Comparison of ENCODE assay signal across 9 mouse cellular contexts in the genomic region with DNA sequence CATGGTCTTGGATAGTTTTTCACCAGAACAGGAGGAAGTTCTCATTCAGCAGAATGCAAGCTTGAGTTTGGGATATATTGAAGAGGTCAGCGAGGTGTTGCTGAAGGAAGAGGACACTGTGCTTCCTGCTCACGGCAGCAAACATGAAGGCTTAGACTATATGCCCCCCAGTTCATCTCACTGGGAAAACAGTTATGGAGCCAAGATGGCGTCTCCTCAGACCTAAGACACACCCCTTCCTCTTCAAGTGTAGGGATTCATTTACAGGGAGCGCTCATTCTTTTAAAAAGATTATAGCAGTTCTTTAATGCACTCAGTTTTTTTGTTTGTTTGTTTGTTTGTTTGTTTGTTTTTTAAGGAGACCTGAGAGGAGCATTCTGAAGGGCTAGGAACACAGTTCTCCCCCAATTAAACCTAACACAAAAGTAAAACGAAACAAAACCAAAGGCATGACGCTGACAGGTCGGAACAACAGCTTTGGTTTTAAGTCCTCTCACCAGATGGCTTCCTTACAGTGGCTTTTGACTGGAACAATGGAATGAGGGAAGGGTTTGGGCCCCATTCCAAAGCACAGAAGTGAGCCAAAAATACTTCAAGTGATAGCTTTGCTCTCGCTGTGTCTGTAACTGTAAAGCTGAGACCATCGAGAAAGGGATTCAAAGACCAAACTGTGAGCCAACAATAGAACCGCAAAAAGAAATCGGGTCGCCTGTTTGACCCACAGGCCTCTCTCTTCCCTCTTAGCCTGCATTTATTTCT.
DNase-seq lines count a peak whose midpoint lies in the region; ATAC-seq and TF ChIP-seq lines count a peak whose summit lies in the region.
"Had no signal": no experiment of that assay in that cellular context is flagged by ENCODE, and none has a peak within 500 bp of the region (broad histone marks: within the 10 kb centered on the region; RNA-seq: fewer than 3 reads in every experiment).

No protein-coding gene starts in this region.

- peak; percentile 26 for DNase-seq in gastrocnemius, postnatal 10 days
- no peak for DNase-seq in gastrocnemius, adult 8-10 months (ENCODE audit: low spot score in 2 of 2)
- DNase-seq in ovary, postnatal 14 days (ENCODE audit: low spot score) = peak; percentile 46
- no peak for DNase-seq in ovary, adult 18-20 months (ENCODE audit: low spot score)
- DNase-seq in heart, postnatal 0 days (ENCODE audit: low spot score) = peak; percentile 82
- DNase-seq in lung, postnatal 25 days (ENCODE audit: low spot score) = peak; percentile 28
- DNase-seq in spleen, postnatal 4 days (ENCODE audit: low spot score in 2 of 2) = no peak
- no peak for DNase-seq in embryo, embryonic 11 days
- DNase-seq: liver, embryonic 13.5 days had no signal

- H3K4me2 ChIP-seq in heart, postnatal 0 days (ENCODE audit: low read depth, low read length) = peak overlapping the region; percentile 45
- H3K4me2 ChIP-seq: liver, embryonic 13.5 days had no signal

- H3K27me3 ChIP-seq in heart, postnatal 0 days (ENCODE audit: control insufficient read depth, insufficient read depth, low read length) = no peaks in the 10 kb centered on the region
- H3K27me3 ChIP-seq: liver, embryonic 13.5 days had no signal

- H3K27ac ChIP-seq in heart, postnatal 0 days (ENCODE audit: low read depth) = peak overlapping the region; percentile 79
- H3K27ac ChIP-seq: liver, embryonic 13.5 days had no signal

- no peaks in the 10 kb centered on the region for H3K36me3 ChIP-seq in heart, postnatal 0 days (replicated peaks; ENCODE audit: control insufficient read depth, insufficient read depth, low read length)
- H3K36me3 ChIP-seq: liver, embryonic 13.5 days had no signal

- 34% methylated on average over 12 of the region's 12 CpGs for WGBS in heart, postnatal 0 days

- H3K9ac ChIP-seq in heart, postnatal 0 days (replicated peaks; ENCODE audit: low read depth, low read length) = no peak overlapping the region
- H3K9ac ChIP-seq: liver, embryonic 13.5 days had no signal

- peak overlapping the region; percentile 15; the same call in 1 of the 2 replicates for H3K4me3 ChIP-seq in heart, postnatal 0 days (ENCODE audit: low read depth, low read length)
- H3K4me3 ChIP-seq: liver, embryonic 13.5 days had no signal

- TF ChIP-seq EP300 in heart, postnatal 0 days (IDR thresholded peaks at IDR 0.05; ENCODE audit: low read depth) = no peak

- peak; percentile 83 for ATAC-seq in heart, postnatal 0 days (ENCODE audit: insufficient read depth, low read depth)

- no peak for TF ChIP-seq CTCF in heart, postnatal 0 days (IDR thresholded peaks at IDR 0.05; ENCODE audit: low read depth)

- no peaks in the 10 kb centered on the region for H3K9me3 ChIP-seq in heart, postnatal 0 days (replicated peaks; ENCODE audit: control insufficient read depth, low read length)
- H3K9me3 ChIP-seq: liver, embryonic 13.5 days had no signal

- peaks cover 13% of the 10 kb centered on the region for H3K4me1 ChIP-seq in heart, postnatal 0 days (ENCODE audit: control insufficient read depth, insufficient read depth)
- H3K4me1 ChIP-seq: liver, embryonic 13.5 days had no signal

Comparison
In these comparisons a context has a peak if more than half of its experiments do, and no peak if none do; other contexts are left out.
1. DNase-seq: peak in gastrocnemius, postnatal 10 days (single experiment), ovary, postnatal 14 days (single experiment), heart, postnatal 0 days (single experiment) and lung, postnatal 25 days (single experiment); none in gastrocnemius, adult 8-10 months (0 of 2), ovary, adult 18-20 months (single experiment), spleen, postnatal 4 days (0 of 2) and embryo, embryonic 11 days (single experiment).